Mouse (Mus musculus): ENCODE measurements around the gene Cenpv.

DNA sequence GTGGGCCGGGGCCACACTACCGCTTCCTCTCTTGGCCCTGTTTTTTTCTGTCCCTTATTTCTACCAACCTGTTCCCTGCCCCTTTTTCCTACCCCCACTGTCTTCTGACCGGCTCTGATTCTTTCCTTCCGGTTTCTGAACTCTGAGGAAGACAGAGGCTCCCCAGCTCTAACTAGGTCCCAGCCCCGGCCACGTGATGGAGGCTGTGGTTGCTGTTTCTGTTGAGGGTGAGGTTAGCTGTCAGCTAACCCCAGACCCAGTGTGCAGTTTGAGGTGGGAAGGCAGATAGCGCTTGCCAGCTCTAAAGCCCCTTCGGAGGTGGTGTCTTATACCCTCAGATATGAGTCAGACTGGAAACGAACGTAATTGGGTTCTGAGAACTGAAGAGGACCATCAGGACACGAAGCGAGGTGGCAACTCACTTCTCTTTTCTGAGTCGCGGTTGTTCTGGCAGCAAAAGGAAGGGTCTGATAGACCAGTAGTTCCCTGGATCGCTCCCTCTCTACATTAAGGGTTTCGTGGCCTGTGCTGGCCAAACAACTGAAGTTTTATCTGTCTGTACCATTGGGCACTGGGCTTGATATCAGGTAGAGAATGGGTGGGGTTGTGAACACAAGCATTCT, 37.6 kb upstream of the Cenpv start:
- TF ChIP-seq CTCF (IDR thresholded peaks at IDR 0.05; ENCODE audit: low read depth): no peak
- TF ChIP-seq EP300 (IDR thresholded peaks at IDR 0.05; ENCODE audit: low read depth): no peak
